11 mouse cellular contexts compared by ENCODE assay signal in genomic region chr4:123635428-123635827, GRCm38 (mm10). TPM values are rescaled to one million over a fixed set of nuclear protein-coding genes. Genes with fewer than 3 reads are reported as not detected.
DNase-seq lines count a peak whose midpoint lies in the region; ATAC-seq and TF ChIP-seq lines count a peak whose summit lies in the region.
"Had no signal": no experiment of that assay in that cellular context is flagged by ENCODE, and none has a peak within 500 bp of the region (broad histone marks: within the 10 kb centered on the region; RNA-seq: fewer than 3 reads in every experiment).

No protein-coding gene starts in this region.

- no peaks in the 10 kb centered on the region for H3K27me3 ChIP-seq in heart, embryonic 11.5 days (ENCODE audit: control insufficient read depth, insufficient read depth, low read length)
- no peaks in the 10 kb centered on the region for H3K27me3 ChIP-seq in E14TG2a.4 (ENCODE audit: insufficient read depth, low read length)
- no peaks in the 10 kb centered on the region for H3K27me3 ChIP-seq in lung, embryonic 16.5 days (ENCODE audit: control insufficient read depth, insufficient read depth, low read depth, low read length)
- H3K27me3 ChIP-seq: hindbrain, embryonic 12.5 days had no signal

- H3K4me3 ChIP-seq in heart, embryonic 11.5 days (ENCODE audit: low read depth, low read length): no peak overlapping the region
- peak overlapping the region; percentile 14 for H3K4me3 ChIP-seq in E14TG2a.4 (replicated peaks; ENCODE audit: low read length)
- no peak overlapping the region for H3K4me3 ChIP-seq in lung, embryonic 16.5 days (ENCODE audit: low read length)
- H3K4me3 ChIP-seq: hindbrain, embryonic 12.5 days had no signal

- H3K36me3 ChIP-seq in heart, embryonic 11.5 days (ENCODE audit: control insufficient read depth, insufficient read depth, low read length): no peaks in the 10 kb centered on the region
- peaks cover 22% of the 10 kb centered on the region for H3K36me3 ChIP-seq in E14TG2a.4 (ENCODE audit: insufficient read depth, low read length)
- H3K36me3 ChIP-seq in lung, embryonic 16.5 days (ENCODE audit: control insufficient read depth, insufficient read depth, low read length): no peaks in the 10 kb centered on the region

- no peak for TF ChIP-seq CTCF in E14TG2a.4 (conservative IDR thresholded peaks at IDR 0.05; ENCODE audit: low read length)

- no peak overlapping the region for H3K9ac ChIP-seq in heart, embryonic 11.5 days (ENCODE audit: low read depth, low read length)
- H3K9ac ChIP-seq in lung, embryonic 16.5 days (ENCODE audit: low read length): no peak overlapping the region
- H3K9ac ChIP-seq: hindbrain, embryonic 12.5 days had no signal

- H3K4me2 ChIP-seq in heart, embryonic 11.5 days: no peak overlapping the region
- H3K4me2 ChIP-seq in lung, embryonic 16.5 days (ENCODE audit: low read depth, low read length): no peak overlapping the region
- H3K4me2 ChIP-seq: hindbrain, embryonic 12.5 days had no signal

- 31% methylated on average over 1 of the region's 1 CpGs for WGBS in heart, embryonic 11.5 days (ENCODE audit: insufficient replicate concordance)
- WGBS in lung, embryonic 16.5 days: 13% methylated on average over 1 of the region's 1 CpGs

- no peak overlapping the region for H3K27ac ChIP-seq in heart, embryonic 11.5 days (ENCODE audit: low read depth, low read length)
- H3K27ac ChIP-seq in lung, embryonic 16.5 days (ENCODE audit: low read length): peak overlapping the region; percentile 41
- H3K27ac ChIP-seq: hindbrain, embryonic 12.5 days had no signal

- H3K9me3 ChIP-seq in heart, embryonic 11.5 days (replicated peaks; ENCODE audit: control insufficient read depth, low read length): no peaks in the 10 kb centered on the region
- H3K9me3 ChIP-seq in E14TG2a.4 (ENCODE audit: low read length): peaks cover 10% of the 10 kb centered on the region
- H3K9me3 ChIP-seq in lung, embryonic 16.5 days (ENCODE audit: control insufficient read depth, low read length): no peaks in the 10 kb centered on the region
- H3K9me3 ChIP-seq: hindbrain, embryonic 12.5 days had no signal

- no peak for ATAC-seq in heart, embryonic 11.5 days (replicated peaks; ENCODE audit: insufficient number of reproducible peaks, low FRiP score, low TSS enrichment)
- ATAC-seq in lung, embryonic 16.5 days (ENCODE audit: low read depth): 0 out of 2 replicates have a peak, but pooled peaks have one; percentile 31

- peaks cover 6% of the 10 kb centered on the region for H3K4me1 ChIP-seq in heart, embryonic 11.5 days (ENCODE audit: control insufficient read depth, insufficient read depth, low read length)
- H3K4me1 ChIP-seq in E14TG2a.4 (replicated peaks; ENCODE audit: low read depth, low read length): peaks cover 87% of the 10 kb centered on the region
- peaks cover 14% of the 10 kb centered on the region for H3K4me1 ChIP-seq in lung, embryonic 16.5 days (replicated peaks; ENCODE audit: control insufficient read depth, insufficient read depth, low read length)
- H3K4me1 ChIP-seq: hindbrain, embryonic 12.5 days had no signal

- DNase-seq in heart, adult 8-10 months (ENCODE audit: low spot score): peak; percentile 52
- DNase-seq in ZHBTc4 (ENCODE audit: low read depth, low spot score): peak; percentile 75
- DNase-seq in adrenal gland, postnatal 4 days (ENCODE audit: low spot score in 2 of 2): no peak
- no peak for DNase-seq in Muller cell, postnatal 12 days (ENCODE audit: inconsistent ontology term)
- no peak for DNase-seq in testis, postnatal 14 days (ENCODE audit: low spot score)
- DNase-seq: cerebellum, postnatal 25 days; left cerebral cortex, postnatal 4 days had no signal

RNA-seq across cellular contexts. Expression of gene Macf1, which starts 48.7 kb away (rescaled TPM):
- 100 to 1,000 TPM; 223 to 243 (median 241) TPM for total RNA-seq in heart, adult 8-10 months (2022)
- polyA plus RNA-seq in heart, embryonic 11.5 days (2014; fragmentation: Nextera tagmentation; extraction: Ambion mirVana): 68.5 and 108 TPM in 2 replicates
- polyA plus RNA-seq in lung, embryonic 16.5 days (2015; fragmentation: Nextera tagmentation; extraction: Ambion mirVana): 77.8 and 89.5 TPM in 2 replicates
- 100 to 1,000 TPM; 176 to 202 TPM for total RNA-seq in adrenal gland, postnatal 4 days (2021)

Comparison
In these comparisons a context has a peak if more than half of its experiments do, and no peak if none do; other contexts are left out.
1. DNase-seq: peak in heart, adult 8-10 months (single experiment) and ZHBTc4 (single experiment); none in adrenal gland, postnatal 4 days (0 of 2), Muller cell, postnatal 12 days (single experiment) and testis, postnatal 14 days (single experiment).